In genomic region chr12:85615486-85615885, GRCm38 (mm10) we compare ENCODE assay signal across 19 mouse cellular contexts.
"Had no signal": no experiment of that assay in that cellular context is flagged by ENCODE, and none has a peak within 500 bp of the region (broad histone marks: within the 10 kb centered on the region; RNA-seq: fewer than 3 reads in every experiment).

No protein-coding gene starts in this region.

- DNase-seq: kidney, adult 18-20 months; kidney, adult 9 months; kidney, postnatal 14 days; layer of hippocampus, adult 9-11 months; layer of hippocampus, postnatal 36 days; liver, postnatal 0 days; lung, embryonic 14.5 days; midbrain, embryonic 14.5 days; retina, postnatal 1 day; right cerebral cortex, postnatal 25 days; spleen, adult 18-20 months; thymus, postnatal 25 days had no signal

- ATAC-seq: liver, postnatal 0 days; lung, postnatal 0 days had no signal

- H3K27me3 ChIP-seq: limb, embryonic 12.5 days; limb, embryonic 15.5 days; neural tube, embryonic 13.5 days; stomach, embryonic 15.5 days had no signal

- H3K9me3 ChIP-seq: limb, embryonic 12.5 days; limb, embryonic 15.5 days; neural tube, embryonic 13.5 days; stomach, embryonic 15.5 days had no signal

- H3K4me3 ChIP-seq: layer of hippocampus, adult 2 months; left cerebral cortex, adult 2 months; limb, embryonic 12.5 days; limb, embryonic 15.5 days; neural tube, embryonic 13.5 days; stomach, embryonic 15.5 days had no signal
